Mouse (Mus musculus): ENCODE measurements at regions not wholly inside any gene's neighbourhood (a gene's known extent, or its start where the extent isn't known, plus 50 kb on each side); places are given as distances from the start of the nearest gene placed in this dataset.
"Not testable (repeated sequence)": the region's sequence is repeated elsewhere in the genome, so short reads cannot be mapped to it uniquely, and the experiment has no call there.

DNA sequence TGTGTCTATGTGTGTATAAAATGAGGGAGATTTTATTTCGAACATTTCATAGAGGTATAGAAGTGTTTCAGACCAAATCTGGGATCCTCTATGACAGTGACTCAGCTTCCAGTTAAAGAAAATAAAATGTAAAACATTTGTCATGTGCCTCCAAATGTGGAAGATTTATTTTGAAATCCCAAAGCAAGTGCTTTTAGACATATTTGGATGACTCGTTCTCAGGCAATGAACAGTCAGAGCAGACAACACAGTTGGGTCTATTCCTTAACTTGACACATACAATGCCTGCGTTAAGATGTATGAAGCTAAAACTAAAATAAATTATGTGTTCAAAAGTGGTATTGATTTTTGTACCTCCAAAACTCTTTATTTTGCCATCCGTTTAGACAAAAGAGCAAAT is 830.4 kb upstream of the Grm7 start:
- DNase-seq: no peak

DNA sequence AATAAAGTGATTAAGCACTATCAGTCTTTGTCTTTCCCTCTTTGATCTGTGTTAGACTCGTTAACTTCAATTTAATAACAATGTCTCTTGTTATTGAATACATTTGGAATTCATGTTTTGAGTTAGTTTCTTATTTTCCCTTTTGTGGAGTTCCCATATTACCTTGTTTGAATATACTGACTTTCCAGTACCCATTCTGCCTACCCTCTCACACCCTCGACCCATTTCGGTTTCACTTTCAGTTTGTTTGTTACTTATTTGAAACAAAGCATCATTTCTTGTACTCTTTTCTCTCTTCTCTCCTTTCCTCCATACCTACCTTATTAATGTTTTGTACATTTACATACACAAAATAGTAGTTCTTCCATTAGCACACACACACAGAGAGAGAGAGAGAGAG is 797.1 kb upstream of the Grm7 start:
- DNase-seq: no peak

DNA sequence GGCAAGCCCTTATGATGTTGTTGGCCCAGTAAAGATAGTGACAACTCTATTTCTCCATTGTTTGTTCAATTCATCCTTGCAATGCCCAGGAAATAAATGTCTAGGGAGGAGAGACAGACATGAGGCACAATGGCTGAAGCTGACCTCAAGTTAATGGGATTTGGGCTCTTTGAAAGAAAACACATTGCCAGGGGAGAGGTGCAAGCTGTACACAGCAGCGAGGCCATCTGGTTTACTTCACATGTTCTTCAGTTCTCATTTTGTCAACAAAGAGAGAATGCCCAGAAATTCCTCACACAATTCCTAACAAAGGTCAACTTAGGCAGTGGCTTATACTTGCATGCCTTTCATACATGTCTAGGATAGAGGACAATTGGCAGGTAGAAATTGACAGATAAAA is 789.6 kb upstream of the Grm7 start:
- no peak for DNase-seq

DNA sequence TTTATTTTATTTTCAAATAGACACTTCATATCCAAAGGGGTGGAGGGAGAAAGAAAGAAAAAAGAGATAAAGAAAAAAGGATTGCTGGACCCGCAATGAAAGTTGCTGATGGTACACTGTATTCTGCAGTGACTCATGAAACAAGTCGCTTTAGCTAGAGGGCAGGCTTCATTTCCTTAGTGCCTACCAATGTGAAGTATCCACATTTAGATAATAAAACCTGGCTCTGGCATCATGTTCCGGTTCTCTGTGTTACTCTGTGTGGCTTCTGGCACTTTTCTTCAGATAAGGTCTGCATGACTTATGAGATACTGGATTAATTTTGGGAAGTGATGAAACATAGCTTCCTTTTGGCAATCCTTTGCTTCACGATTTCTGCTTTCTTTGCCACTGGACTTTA is 782.0 kb upstream of the Grm7 start:
- no peak for DNase-seq

DNA sequence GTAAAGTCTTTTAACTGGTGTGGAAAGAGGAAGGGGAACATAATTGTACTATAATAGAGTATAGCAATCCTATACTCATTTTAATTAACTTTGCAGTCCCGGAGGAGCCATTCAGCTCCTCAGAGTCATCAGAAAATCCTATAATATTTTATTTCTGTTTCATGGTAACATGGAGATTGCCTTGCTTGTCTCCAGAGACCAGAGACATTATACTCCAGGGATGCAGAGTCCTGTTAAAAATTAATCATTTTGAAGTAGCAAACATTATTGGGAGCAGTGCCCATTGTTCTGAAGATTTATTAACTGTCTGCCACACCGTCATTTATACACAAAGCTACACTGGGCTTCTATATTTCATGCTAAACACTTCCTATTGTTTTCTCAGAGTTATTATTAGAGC is 771.2 kb upstream of the Grm7 start:
- DNase-seq: no peak

DNA sequence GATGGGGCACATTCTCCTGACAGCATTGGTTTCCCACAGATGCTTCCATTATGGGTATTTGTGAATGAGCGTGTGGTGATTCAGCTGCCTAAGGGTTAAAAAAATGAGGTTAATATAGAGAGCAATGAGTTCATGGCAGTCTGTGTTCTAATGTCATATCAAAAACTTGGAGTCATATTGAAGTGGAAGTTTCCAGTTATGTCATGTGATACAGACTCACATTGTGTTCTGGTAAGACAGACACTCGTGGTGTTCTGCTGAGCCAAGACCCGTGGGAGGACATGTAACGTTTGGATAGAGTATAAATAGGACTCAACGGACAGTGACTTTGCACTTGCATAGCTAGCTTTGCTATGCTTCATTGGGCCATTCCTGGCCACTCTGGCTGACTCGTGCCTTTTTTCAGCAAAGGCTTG is 770.7 kb upstream of the Grm7 start:
- DNase-seq: peak; percentile 0 to 2

DNA sequence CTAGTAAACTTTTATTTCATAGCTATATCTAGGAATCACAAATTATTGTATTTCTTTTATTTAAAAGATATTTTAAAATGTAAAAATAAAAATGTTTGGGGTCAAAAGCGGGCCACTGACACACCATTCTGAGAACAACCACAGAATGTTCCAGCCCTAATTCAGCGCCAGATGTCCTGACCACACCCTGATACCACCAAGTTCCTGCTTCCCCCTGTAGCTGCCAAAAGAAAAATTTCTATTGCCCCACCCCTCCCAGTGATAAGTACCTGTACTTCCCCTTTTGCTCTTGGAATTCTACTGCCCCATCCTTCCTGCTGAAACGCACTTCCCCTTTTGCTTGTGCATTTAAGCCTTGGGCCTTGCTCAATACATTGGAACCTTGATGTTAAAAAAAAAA is 769.8 kb upstream of the Grm7 start:
- DNase-seq: not testable (repeated sequence)

DNA sequence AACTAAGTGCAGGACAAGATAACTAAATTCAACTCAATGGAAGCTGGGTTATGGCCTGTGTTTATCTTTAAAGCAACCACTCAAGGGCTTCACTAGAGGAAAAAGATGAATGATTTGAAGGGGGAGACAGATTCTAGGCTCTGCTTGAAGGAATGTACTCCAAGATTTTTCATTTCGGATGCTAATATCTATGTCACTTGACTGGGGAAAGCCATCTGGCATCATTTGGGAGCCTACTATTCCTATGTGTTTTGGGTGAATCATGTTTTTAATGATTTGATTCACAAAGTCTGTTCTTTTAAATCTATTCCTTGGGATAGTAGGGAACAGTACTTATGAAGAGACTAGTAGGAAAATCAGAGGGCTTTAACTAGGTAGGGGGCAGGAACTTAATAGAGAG is 766.2 kb upstream of the Grm7 start:
- DNase-seq: no peak

DNA sequence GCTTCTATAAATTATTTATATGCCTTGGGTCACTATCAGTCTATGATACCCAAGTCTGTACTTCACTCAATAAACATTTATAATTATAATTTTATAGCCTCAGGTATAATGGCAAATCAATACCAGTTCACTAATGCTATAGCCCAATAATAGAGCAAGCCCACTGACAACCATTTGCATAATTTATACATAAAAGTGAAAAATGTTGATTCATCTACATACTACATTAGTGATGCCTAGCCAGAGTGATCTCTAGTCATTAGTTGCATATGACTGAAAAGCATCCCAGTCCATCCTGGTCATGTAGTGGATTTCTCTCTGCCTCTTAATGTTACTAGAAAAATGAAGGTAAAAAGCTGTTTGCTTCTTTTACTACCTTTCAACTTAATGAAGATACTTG is 721.6 kb upstream of the Grm7 start:
- DNase-seq: no peak

DNA sequence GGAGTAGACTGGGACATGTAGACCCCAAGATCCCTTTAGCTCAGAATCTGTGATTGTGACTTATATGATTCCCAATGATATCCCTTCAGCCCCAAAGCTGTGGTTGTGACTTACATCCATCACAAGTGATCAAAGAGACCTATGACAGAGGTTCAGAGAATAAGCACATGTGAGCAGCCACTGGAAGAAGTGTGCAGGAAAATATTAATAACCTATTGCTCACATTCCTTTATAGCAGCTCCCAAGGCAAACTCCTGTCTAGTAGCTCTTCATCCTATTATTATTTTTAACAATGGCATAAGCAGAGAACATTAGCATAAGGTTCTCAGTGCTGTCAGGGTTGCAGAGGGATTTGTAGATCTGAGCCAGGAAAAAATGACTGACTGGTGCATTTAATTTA is 696.9 kb upstream of the Grm7 start:
- no peak for DNase-seq

DNA sequence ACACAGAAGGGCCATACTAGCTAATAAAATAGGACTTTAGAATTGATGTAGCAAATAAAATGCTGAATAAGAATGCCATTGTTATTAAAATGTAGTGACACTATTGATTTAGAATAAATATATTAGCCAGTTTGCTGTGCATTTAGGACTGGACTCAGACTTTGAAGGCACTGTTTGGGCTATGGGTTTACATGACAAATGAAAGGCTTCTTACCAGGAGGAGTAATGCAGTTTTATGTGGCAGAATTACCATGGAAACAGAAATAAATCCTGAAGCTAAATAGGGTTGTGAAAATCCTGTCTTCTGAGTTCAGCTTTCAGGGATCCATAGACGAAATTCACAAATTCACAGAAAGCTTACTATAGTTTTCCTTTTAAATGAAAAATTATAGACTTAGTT is 696.5 kb upstream of the Grm7 start:
- DNase-seq: no peak

DNA sequence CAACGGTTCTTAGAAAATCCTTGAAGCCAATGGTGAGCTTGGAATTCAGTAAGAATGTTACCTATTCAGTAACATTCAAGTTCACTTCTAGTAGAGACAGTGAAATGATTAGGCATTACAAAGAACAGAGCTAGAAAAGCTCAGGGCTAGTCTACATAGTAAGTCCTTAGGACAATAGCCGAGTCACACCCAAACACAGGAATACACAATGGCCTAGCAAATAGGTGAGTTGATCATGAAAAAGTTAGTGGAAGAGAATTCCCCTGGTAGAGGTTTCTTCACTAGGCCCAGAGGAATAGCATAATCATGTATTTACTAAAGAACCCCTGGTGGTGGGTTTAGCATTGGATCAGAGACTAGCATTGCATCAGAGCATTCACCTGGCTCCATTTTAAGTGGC is 687.5 kb upstream of the Grm7 start:
- DNase-seq: not testable (repeated sequence)

Data from kidney, adult 8-10 months (tissue).